Mouse (Mus musculus) bone marrow, adult 2 months (tissue): ENCODE results near the gene Smim10l2a.

Experiments
- CTCF ChIP-seq: fragments of 200-500 bp; IDR thresholded peaks from 2 replicates; pipeline ENCODE4 v1.5.1; 2011; ENCODE audit warnings: low read length, control low read depth; ENCODE audit not compliant: control insufficient read depth, insufficient read depth
- POLR2A ChIP-seq: fragments of 200-500 bp; IDR thresholded peaks from 2 replicates; pipeline ENCODE4 v1.6.1; 2011; ENCODE audit warnings: low read depth, mild to moderate bottlenecking, control low read depth, low read length, borderline replicate concordance; ENCODE audit not compliant: control insufficient read depth

DNA sequence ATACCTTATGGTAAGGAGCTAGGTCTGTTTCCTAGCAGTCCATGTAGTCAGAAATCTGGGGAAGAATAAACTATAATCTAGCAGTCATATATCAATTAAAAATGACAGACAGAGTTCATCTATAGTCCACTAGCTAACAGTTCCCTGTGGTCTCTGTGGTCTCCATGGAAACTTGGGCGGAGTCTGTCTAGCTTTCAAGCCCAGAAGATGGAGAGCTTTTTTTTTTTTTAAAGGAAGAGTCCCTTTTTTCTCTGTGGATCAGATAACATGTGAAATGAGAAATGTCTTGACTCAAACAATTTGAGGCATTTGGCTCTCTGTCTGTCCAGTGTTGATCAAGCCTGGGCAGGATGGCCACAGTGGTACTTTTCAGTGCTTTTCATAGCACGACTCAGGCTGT, 9.8 kb downstream of the Smim10l2a start:
- TF ChIP-seq CTCF: no peak
- TF ChIP-seq POLR2A: no peak
